ENCODE assay signal across 9 mouse cellular contexts in genomic region chr2:128364161-128364560, GRCm38 (mm10).
DNase-seq lines count a peak whose midpoint lies in the region; ATAC-seq and TF ChIP-seq lines count a peak whose summit lies in the region.
"Had no signal": no experiment of that assay in that cellular context is flagged by ENCODE, and none has a peak within 500 bp of the region (broad histone marks: within the 10 kb centered on the region; RNA-seq: fewer than 3 reads in every experiment).

No protein-coding gene starts in this region.

- DNase-seq in adrenal gland, adult (ENCODE audit: inconsistent age in 2 of 2, low spot score in 1 of 2): peak; percentile 74 to 80
- no peak for DNase-seq in adrenal gland, postnatal 4 days (ENCODE audit: low spot score in 2 of 2)
- peak; percentile 79 to 86 for DNase-seq in heart, adult 18-20 months
- peak; percentile 85 for DNase-seq in lung, postnatal 0 days (ENCODE audit: low spot score)
- peak; percentile 46 for DNase-seq in urinary bladder, adult 2 months (ENCODE audit: low spot score)
- DNase-seq in layer of hippocampus, postnatal 14 days (ENCODE audit: low spot score in 2 of 2): no peak
- no peak for DNase-seq in left cerebral cortex, postnatal 14 days (ENCODE audit: low spot score in 2 of 2)

- peaks cover 26% of the 10 kb centered on the region for H3K4me1 ChIP-seq in kidney, embryonic 15.5 days
- peaks cover 3% of the 10 kb centered on the region; the same call in 1 of the 2 replicates for H3K4me1 ChIP-seq in lung, postnatal 0 days (ENCODE audit: insufficient read depth, low read depth, low read length)

- 0 out of 2 replicates have a peak overlapping the region, but pooled peaks have one; percentile 18 for H3K9ac ChIP-seq in kidney, embryonic 15.5 days
- H3K9ac ChIP-seq in lung, postnatal 0 days (replicated peaks; ENCODE audit: low read depth): no peak overlapping the region

- H3K27ac ChIP-seq in kidney, embryonic 15.5 days: peak overlapping the region; percentile 52; the same call in 1 of the 2 replicates
- H3K27ac ChIP-seq in lung, postnatal 0 days (ENCODE audit: low read length): no peak overlapping the region

- peak; percentile 89 for ATAC-seq in kidney, embryonic 15.5 days (replicated peaks; ENCODE audit: low FRiP score)
- ATAC-seq in lung, postnatal 0 days: peak; percentile 83

- H3K9me3 ChIP-seq in kidney, embryonic 15.5 days (replicated peaks): no peaks in the 10 kb centered on the region
- no peaks in the 10 kb centered on the region for H3K9me3 ChIP-seq in lung, postnatal 0 days (ENCODE audit: low read length)

- H3K4me3 ChIP-seq in kidney, embryonic 15.5 days (replicated peaks): peak overlapping the region; percentile 24
- no peak overlapping the region for H3K4me3 ChIP-seq in lung, postnatal 0 days (ENCODE audit: low read depth, low read length)
- H3K4me3 ChIP-seq: erythroblast, embryonic 14.5 days had no signal

- H3K27me3 ChIP-seq in kidney, embryonic 15.5 days: peaks cover 2% of the 10 kb centered on the region; the same call in 1 of the 2 replicates
- no peaks in the 10 kb centered on the region for H3K27me3 ChIP-seq in lung, postnatal 0 days (replicated peaks; ENCODE audit: insufficient read depth, low read length)

- TF ChIP-seq EP300 in lung, postnatal 0 days (IDR thresholded peaks at IDR 0.05): no peak

- TF ChIP-seq CTCF in lung, postnatal 0 days (IDR thresholded peaks at IDR 0.05): no peak

- H3K36me3 ChIP-seq in kidney, embryonic 15.5 days: no peaks in the 10 kb centered on the region
- no peaks in the 10 kb centered on the region for H3K36me3 ChIP-seq in lung, postnatal 0 days (ENCODE audit: insufficient read depth, low read length)

- WGBS in kidney, embryonic 15.5 days: 2% methylated on average over 14 of the region's 14 CpGs
- WGBS in lung, postnatal 0 days: 6% methylated on average over 14 of the region's 14 CpGs

- peak overlapping the region; percentile 53 for H3K4me2 ChIP-seq in kidney, embryonic 15.5 days
- H3K4me2 ChIP-seq in lung, postnatal 0 days (replicated peaks; ENCODE audit: low read depth, low read length): peak overlapping the region; percentile 41

- intact Hi-C loops in left cerebral cortex, postnatal 14 days (cut with DNase I): no loop called here

Comparison
In these comparisons a context has a peak if more than half of its experiments do, and no peak if none do; other contexts are left out.
1. DNase-seq: peak in adrenal gland, adult (2 of 2), heart, adult 18-20 months (2 of 2), lung, postnatal 0 days (single experiment) and urinary bladder, adult 2 months (single experiment); none in adrenal gland, postnatal 4 days (0 of 2), layer of hippocampus, postnatal 14 days (0 of 2) and left cerebral cortex, postnatal 14 days (0 of 2).